Mouse (Mus musculus) midbrain, embryonic 10.5 days (tissue): ENCODE data around the gene Adamts15. TPM values are rescaled to one million over a fixed set of nuclear protein-coding genes. Genes with fewer than 3 reads are reported as not detected.

Experiments
- DNase-seq: peaks from one replicate; pipeline ENCODE4 v3.0.0-alpha.2; 2017; ENCODE audit warnings: low spot score
- H3K27ac ChIP-seq: fragments of 300-500 bp; sonication (generic); replicated peaks from 2 replicates; pipeline ENCODE4 v1.5.1; 2016; ENCODE audit warnings: mild to moderate bottlenecking
- H3K27me3 ChIP-seq: fragments of 300-500 bp; sonication (generic); 2 replicates; pipeline ENCODE4 v1.6.1; 2016; ENCODE audit warnings: low read depth, mild to moderate bottlenecking; ENCODE audit not compliant: poor library complexity, severe bottlenecking
- H3K36me3 ChIP-seq: fragments of 300-500 bp; sonication (generic); 2 replicates; pipeline ENCODE4 v1.6.1; 2016; ENCODE audit warnings: mild to moderate bottlenecking, moderate library complexity
- H3K4me1 ChIP-seq: fragments of 300-500 bp; sonication (generic); 2 replicates; pipeline ENCODE4 v1.6.1; 2016
- H3K4me3 ChIP-seq: fragments of 300-500 bp; sonication (generic); 2 replicates; pipeline ENCODE4 v1.5.1; 2016; ENCODE audit warnings: mild to moderate bottlenecking, moderate library complexity
- H3K9me3 ChIP-seq: fragments of 300-500 bp; sonication (generic); replicated peaks from 2 replicates; pipeline ENCODE4 v1.6.1; 2016; ENCODE audit warnings: mild to moderate bottlenecking
- WGBS: fragments of 180-500 bp; shearing (Covaris S2); methylation state at CpG from one replicate; pipeline ENCODE4 v1.1.7; 2016; 5-methylcytosine and 5-hydroxymethylcytosine counted together
- polyA plus RNA-seq: library from polyadenylated mRNA; unstranded; fragments of >200 nt; fragmentation: Nextera tagmentation; extraction: Ambion mirVana; gene quantifications from 2 replicates; pipeline ENCODE4 v1.2.1, GENCODE M21; 2016

The Adamts15 gene
- polyA plus RNA-seq, 1 experiment from 2014 or later = 4.9 TPM

DNA sequence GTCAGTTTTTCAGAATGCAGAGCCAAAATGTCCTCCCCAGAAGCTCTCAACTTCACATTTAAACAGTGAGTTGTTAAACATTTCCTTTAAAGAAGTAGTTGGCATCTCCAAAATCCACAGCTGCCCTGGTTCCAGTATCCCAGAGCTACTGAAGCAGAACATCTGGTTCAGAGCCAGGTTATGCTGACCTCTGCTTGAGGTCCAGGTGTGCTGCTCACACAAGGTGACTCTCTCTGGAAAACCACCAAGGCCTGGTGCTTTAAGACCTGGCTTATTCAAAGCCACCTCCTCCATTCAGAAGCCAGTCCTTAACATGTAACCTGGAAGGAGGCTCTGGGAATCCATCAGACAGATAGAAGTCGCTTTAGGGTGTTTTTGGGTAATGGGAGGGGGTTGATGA lies 23.0 kb upstream of the Adamts15 start:
- Histone ChIP-seq H3K9me3 (no peaks in the 10 kb centered on the region), H3K4me3 (no peak overlapping the region), H3K36me3 (no peaks in the 10 kb centered on the region), H3K27ac (no peak overlapping the region), H3K27me3 (peaks cover 65% of the 10 kb centered on the region), H3K4me1 (peaks cover 12% of the 10 kb centered on the region)
- no peak for DNase-seq
- WGBS = 56% methylated on average over 1 of the region's 1 CpGs

DNA sequence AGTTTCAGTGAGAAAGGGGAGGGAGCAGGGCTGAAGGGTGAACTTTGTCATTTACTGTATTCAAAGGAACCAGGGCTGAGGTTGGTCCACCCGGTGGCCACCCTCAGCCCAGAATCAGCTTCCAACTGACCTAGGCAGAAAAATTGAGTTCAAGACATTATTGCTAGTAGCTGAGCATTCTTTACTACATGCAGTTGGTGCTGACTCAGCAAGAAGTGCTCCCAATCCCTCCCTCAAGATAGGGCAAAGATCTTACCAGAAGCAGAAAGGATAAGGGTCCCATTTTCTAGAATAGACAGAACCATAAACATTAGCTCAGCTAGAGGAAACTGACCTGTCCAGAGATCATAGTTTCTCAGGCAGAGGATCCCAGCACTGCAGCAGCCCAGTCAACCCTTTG lies 22.0 kb upstream of the Adamts15 start:
- Histone ChIP-seq H3K36me3 (no peaks in the 10 kb centered on the region), H3K27me3 (peaks cover 65% of the 10 kb centered on the region), H3K9me3 (no peaks in the 10 kb centered on the region), H3K27ac (no peak overlapping the region), H3K4me1 (peaks cover 12% of the 10 kb centered on the region), H3K4me3 (no peak overlapping the region)
- WGBS = 28% methylated on average over 1 of the region's 1 CpGs
- DNase-seq = no peak

DNA sequence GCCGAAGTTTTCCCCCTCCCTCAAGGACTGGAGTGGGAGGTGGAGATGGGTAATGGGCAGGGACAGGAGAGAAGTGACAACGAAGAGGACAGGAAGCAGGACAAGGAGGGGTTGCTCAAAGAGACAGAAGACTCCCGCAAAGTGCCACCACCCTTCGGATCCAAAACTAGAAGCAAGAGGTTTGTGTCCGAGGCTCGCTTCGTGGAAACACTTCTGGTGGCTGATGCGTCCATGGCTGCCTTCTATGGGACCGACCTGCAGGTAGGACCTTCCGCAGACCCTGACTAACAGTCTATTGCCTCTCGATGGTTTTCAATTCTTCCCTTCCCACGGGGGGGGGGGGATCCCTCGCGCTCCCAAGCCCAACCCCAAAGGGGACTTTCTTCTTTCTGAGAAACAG lies 21.1 kb upstream of the Adamts15 start:
- Histone ChIP-seq H3K9me3 (no peaks in the 10 kb centered on the region), H3K27me3 (peaks cover 65% of the 10 kb centered on the region), H3K4me3 (peak overlapping the region; percentile 76), H3K4me1 (peaks cover 12% of the 10 kb centered on the region), H3K27ac (peak overlapping the region; percentile 79), H3K36me3 (no peaks in the 10 kb centered on the region)
- DNase-seq = no peak
- WGBS = under 1% methylated on average over 14 of the region's 14 CpGs

DNA sequence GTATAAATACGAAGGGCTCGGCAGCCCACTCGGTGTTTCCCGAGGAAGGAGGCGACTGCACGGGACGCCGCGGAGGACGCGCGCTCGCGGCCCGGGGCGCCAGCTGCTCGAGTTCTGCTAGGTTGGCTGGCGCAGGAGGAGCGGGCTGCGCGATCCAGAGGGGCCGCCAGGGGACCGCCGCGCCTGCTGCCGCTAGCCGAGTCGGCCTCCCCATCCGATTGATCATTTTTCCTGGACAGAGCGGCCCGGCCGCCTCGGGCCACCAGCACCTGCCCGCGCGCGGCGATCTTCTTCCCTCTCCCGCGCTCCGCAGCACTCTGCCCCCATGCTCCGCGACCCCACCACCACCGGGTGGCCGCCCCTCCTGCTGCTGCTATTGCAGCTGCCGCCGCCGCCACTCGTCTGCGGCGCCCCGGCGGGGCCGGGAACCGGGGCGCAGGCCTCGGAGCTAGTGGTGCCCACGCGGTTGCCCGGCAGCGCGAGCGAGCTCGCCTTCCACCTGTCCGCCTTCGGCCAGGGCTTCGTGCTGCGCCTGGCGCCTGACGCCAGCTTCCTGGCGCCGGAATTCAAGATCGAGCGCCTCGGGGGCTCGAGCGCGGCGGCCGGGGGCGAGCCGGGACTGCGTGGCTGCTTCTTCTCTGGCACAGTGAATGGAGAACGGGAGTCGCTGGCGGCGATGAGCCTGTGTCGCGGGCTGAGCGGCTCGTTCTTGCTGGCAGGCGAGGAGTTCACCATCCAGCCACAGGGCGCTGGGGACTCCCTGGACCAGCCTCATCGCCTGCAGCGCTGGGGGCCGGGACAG lies 20.5 kb upstream of the Adamts15 start, which contains the start of gene Adamts8:
Gene Adamts8 (plus strand): TSS at position 51 of the 802 bp plus-strand sequence.
- under 1% methylated on average over 96 of the region's 96 CpGs for WGBS
- Histone ChIP-seq H3K9me3 (no peaks in the 10 kb centered on the region), H3K27me3 (peaks cover 65% of the 10 kb centered on the region), H3K36me3 (no peaks in the 10 kb centered on the region), H3K27ac (peak within 1 kb of the TSS; percentile 79), H3K4me1 (peaks cover 12% of the 10 kb centered on the region), H3K4me3 (peak within 1 kb of the TSS; percentile 76)
- DNase-seq = peak; percentile 77

DNA sequence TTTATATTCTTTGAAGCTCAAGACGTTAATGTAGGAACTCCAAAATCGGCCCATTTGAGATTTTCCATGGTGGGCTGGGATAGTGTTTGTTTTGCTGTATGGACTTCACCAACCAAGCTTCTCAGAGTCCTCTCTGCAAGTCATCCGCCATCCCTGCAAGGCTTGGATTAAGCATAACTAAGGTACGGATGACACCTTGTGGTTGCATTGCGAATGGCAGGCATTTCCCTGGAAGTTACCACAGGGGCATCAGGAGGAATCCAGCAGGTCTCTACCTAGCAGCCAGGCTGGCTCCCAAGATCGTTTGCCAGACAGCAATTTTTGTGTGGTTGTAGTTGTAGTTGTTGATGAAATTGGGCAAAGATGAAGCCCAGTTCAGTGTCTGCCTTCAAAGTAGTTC lies 18.1 kb upstream of the Adamts15 start:
- Histone ChIP-seq H3K4me1 (peaks cover 12% of the 10 kb centered on the region), H3K27ac (no peak overlapping the region), H3K4me3 (no peak overlapping the region), H3K36me3 (no peaks in the 10 kb centered on the region), H3K9me3 (no peaks in the 10 kb centered on the region), H3K27me3 (peaks cover 52% of the 10 kb centered on the region)
- peak; percentile 88 for DNase-seq
- WGBS = 7% methylated on average over 6 of the region's 6 CpGs

DNA sequence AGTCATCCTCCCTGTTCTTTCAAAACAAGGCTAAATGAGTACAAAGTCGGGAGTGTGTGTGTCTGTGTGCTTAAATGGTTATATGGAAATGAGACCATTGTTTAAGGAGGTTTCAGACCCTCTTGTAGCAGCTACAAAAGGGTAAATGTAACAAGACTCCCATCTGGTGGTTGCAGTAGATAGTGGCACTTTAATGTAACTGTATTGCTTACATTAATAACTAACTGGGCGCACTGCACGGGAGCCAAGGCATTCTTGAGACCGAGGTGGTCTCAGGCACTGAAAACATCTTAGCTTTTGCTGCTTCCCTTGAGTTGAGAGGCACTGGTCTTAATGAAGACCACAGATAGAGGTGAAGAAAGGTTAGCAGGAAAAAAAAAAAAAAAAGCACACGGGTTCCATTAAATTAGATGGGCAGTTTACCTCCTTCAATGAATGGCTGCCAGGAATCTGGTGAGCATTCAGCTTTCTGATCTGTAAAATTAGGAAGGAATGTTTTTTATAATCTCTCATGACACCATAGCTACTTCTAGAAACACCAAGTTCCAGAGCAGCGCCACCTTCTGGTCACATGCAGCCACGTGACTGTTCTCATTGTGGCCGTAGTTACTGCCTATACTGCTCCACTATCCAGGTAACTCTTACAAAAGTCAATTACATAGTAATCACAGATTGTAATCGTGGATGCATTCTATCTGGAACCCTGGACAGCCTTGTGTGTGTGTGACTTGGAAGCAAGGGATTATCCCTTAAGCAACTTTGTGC lies 14.6 kb upstream of the Adamts15 start:
- Histone ChIP-seq H3K27ac (no peak overlapping the region), H3K4me3 (no peak overlapping the region), H3K36me3 (no peaks in the 10 kb centered on the region), H3K9me3 (no peaks in the 10 kb centered on the region), H3K27me3 (peaks cover 18% of the 10 kb centered on the region), H3K4me1 (no peaks in the 10 kb centered on the region)
- peak; percentile 41 for DNase-seq
- WGBS = 36% methylated on average over 9 of the region's 9 CpGs

DNA sequence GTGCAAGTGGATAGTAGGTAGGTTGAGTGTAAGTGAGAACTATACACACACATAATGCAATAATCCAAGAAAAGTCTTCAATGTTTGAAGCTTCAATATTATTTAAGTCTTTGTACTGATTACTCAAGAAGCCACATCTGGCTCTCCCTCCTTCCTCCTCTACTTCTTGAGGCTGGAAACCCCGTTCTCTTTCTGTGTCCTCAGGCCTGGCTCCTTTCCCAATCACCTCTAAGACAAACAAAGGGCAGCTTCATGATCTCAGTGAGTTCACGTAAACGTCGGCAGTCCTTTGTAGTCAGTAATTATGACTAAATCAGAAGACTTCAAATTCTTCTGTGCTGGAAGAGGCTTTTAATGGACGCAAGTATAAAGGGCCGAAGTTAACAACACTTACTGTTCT lies 12.6 kb upstream of the Adamts15 start:
- Histone ChIP-seq H3K4me1 (no peaks in the 10 kb centered on the region), H3K4me3 (no peak overlapping the region), H3K36me3 (no peaks in the 10 kb centered on the region), H3K9me3 (no peaks in the 10 kb centered on the region), H3K27me3 (peaks cover 3% of the 10 kb centered on the region; the same call in 1 of the 2 replicates), H3K27ac (no peak overlapping the region)
- no peak for DNase-seq
- 85% methylated on average over 6 of the region's 6 CpGs for WGBS

DNA sequence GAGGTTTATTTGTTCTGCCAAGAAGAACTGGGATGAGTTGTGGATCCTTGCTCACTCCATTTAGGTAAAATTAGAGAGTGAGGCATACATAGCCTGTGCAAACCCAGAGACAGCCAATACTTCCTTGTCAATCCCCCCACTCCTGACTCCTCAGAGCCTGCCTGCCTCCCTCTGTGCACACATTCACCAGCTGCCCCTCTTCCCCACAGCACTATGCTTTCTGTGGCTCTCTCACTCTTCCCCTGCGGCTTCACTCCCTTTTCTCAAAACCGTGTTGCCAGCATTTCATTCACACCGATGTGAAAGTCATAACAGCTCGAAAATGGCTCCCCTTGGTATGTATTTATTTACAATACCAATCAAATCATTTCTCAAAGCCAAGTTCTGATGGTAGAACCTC lies 10.1 kb upstream of the Adamts15 start:
- H3K4me3 ChIP-seq = no peak overlapping the region
- H3K9me3 ChIP-seq = no peaks in the 10 kb centered on the region
- WGBS = 84% methylated on average over 4 of the region's 4 CpGs
- H3K27me3 ChIP-seq = no peaks in the 10 kb centered on the region; the same call in 1 of the 2 replicates
- DNase-seq = no peak
- H3K27ac ChIP-seq = no peak overlapping the region
- H3K4me1 ChIP-seq = no peaks in the 10 kb centered on the region
- H3K36me3 ChIP-seq = no peaks in the 10 kb centered on the region

DNA sequence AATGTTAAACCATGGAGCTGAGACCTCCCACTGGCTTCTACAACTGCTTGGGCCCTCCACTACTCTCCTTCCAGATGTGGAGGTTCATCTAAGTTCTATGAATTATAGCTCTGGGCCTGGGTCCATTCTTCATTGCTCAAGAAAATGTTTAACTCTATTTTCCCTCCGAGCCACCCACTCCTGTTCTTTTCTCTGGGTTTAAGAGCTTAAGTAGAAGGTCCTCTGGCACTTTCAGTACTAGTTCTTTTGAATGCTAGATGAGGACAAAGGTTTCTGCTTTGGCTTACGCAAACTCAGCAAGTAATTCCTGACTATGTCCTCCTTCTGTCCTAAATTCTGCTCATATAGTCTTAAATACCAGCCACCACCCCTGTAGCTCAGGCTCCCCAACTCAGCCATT lies 6.5 kb upstream of the Adamts15 start:
- H3K27me3 ChIP-seq = no peaks in the 10 kb centered on the region
- no peak overlapping the region for H3K27ac ChIP-seq
- H3K4me3 ChIP-seq = no peak overlapping the region
- H3K36me3 ChIP-seq = no peaks in the 10 kb centered on the region
- no peaks in the 10 kb centered on the region for H3K9me3 ChIP-seq
- H3K4me1 ChIP-seq = no peaks in the 10 kb centered on the region
- no peak for DNase-seq
- 88% methylated on average over 2 of the region's 2 CpGs for WGBS

DNA sequence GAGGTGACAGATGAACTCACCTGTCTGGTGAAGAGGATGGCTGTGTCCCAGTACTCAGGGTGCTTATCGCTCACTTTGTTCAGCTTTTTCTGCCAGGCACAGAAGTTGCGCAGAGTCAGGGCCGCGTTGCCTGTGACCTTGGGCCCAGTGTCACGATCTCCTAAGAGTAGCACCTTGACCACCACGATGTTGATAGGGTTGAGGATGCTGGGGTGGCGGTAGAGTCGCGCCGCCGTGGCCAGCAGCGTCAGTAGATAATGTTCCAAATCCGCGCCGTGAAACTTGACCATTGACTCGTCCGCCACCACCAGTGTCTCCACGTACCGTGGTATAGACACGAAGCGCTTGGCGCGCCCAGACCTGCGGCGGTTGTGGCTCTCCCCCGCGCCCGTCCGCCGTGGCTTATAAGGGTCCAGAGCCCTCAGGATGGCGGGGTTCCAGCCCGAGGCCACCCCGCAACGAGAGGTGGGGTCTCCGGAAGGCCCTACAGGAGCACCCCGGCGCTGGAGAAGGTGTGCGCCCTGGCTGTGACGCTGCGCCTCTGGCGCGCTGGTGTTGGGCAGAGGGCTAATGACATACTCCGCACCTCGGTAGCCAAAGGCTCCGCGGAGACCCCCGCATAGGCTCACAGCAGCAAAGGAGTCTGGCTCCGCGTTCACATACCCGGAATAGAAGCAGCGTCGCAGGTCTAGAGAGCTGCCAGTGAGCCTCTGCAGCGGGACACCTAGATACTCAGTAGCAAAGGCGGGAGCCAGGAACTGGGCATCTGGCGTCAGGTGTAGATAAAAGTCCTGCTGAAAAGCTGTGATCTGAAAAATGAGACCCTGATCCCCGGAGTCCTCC lies 770 bp downstream of the Adamts15 start:
- DNase-seq = peak; percentile 45
- peaks cover 19% of the 10 kb centered on the region for H3K4me1 ChIP-seq
- H3K9me3 ChIP-seq = no peaks in the 10 kb centered on the region
- H3K4me3 ChIP-seq = peak overlapping the region; percentile 62
- peak overlapping the region; percentile 24; the same call in 1 of the 2 replicates for H3K27ac ChIP-seq
- WGBS = 4% methylated on average over 56 of the region's 56 CpGs
- peaks cover 45% of the 10 kb centered on the region for H3K27me3 ChIP-seq
- H3K36me3 ChIP-seq = no peaks in the 10 kb centered on the region

DNA sequence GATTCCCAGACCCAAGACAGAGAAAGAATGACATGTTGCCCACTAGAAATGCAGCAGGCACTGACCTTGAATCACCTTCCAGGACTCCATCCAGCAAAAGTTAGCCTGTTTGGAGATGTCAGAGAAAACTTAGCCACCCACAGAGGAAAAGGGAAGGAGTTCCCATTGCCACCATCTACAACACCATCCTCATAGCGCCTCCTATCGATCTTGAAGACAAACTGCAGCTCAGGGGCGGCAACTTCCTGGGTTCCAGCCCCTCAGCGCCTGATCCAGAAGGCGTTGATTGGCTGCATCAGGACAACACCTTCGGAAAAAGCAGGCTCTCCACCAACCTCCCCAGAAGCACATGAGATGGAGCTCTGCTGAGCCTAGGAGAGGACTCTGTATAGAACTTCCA lies 1.5 kb downstream of the Adamts15 start:
- Histone ChIP-seq H3K9me3 (no peaks in the 10 kb centered on the region), H3K36me3 (no peaks in the 10 kb centered on the region), H3K4me3 (no peak overlapping the region), H3K4me1 (peaks cover 19% of the 10 kb centered on the region), H3K27ac (no peak overlapping the region), H3K27me3 (peaks cover 45% of the 10 kb centered on the region)
- 29% methylated on average over 6 of the region's 6 CpGs for WGBS
- DNase-seq = peak; percentile 39

DNA sequence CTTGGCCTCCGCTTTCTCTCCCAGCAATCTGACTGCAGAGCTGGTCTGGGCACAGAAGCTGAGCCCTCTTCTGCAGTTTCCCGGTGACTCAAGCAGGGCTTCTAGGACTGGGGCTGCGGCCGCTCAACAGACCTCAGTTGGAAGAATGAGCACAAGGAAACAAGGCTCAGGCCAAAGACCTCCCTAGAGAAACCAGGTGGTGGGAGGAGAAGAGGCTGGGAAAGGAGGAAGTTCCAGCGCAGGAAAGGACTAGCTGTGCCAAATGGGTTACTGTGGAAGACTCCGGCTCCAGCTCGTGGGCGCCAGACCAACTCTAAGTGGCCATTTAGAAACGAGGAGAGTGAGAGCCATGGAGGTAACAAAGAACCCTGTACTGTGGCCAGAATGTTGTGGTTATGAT lies 2.6 kb downstream of the Adamts15 start:
- Histone ChIP-seq H3K4me1 (peaks cover 19% of the 10 kb centered on the region), H3K36me3 (no peaks in the 10 kb centered on the region), H3K27ac (no peak overlapping the region), H3K27me3 (peaks cover 45% of the 10 kb centered on the region), H3K4me3 (no peak overlapping the region), H3K9me3 (no peaks in the 10 kb centered on the region)
- DNase-seq = no peak
- 89% methylated on average over 9 of the region's 9 CpGs for WGBS
